Mouse (Mus musculus) midbrain, postnatal 0 days (tissue): Measurements from ENCODE around the gene Rbms1. TPM values are rescaled to one million over a fixed set of nuclear protein-coding genes. Genes with fewer than 3 reads are reported as not detected.

Experiments
- ATAC-seq: fragments of 200-750 bp; cut with Nextera tagmentation; 2 replicates; pipeline ENCODE4 v1.8.0; 2017; ENCODE audit warnings: moderate number of reproducible peaks, mild to moderate bottlenecking, moderate TSS enrichment, moderate library complexity; ENCODE audit not compliant: low FRiP score
- DNase-seq: peaks from one replicate; pipeline ENCODE4 v3.0.0-alpha.2; 2015; ENCODE audit warnings: low spot score
- H3K27ac ChIP-seq: fragments of 300-500 bp; sonication (generic); 2 replicates; pipeline ENCODE4 v1.5.1; 2014; ENCODE audit warnings: low read depth, mild to moderate bottlenecking, low read length, mixed read lengths
- H3K27me3 ChIP-seq: fragments of 300-500 bp; sonication (generic); 2 replicates; pipeline ENCODE4 v1.6.1; 2014; ENCODE audit warnings: low read length, control low read depth, mixed read lengths; ENCODE audit not compliant: insufficient read depth
- H3K36me3 ChIP-seq: fragments of 300-500 bp; sonication (generic); 2 replicates; pipeline ENCODE4 v1.6.1; 2014; ENCODE audit warnings: low read length, control low read depth, mixed read lengths; ENCODE audit not compliant: insufficient read depth
- H3K4me1 ChIP-seq: fragments of 300-500 bp; sonication (generic); 2 replicates; pipeline ENCODE4 v1.6.1; 2014; ENCODE audit warnings: mild to moderate bottlenecking, control low read depth, antibody characterized with exemption, low read length, mixed read lengths; ENCODE audit not compliant: insufficient read depth
- H3K4me2 ChIP-seq: fragments of 300-500 bp; sonication (generic); 2 replicates; pipeline ENCODE4 v1.6.1; 2014; ENCODE audit warnings: low read depth, mild to moderate bottlenecking, low read length, mixed read lengths; ENCODE audit not compliant: poor library complexity, severe bottlenecking
- H3K4me3 ChIP-seq: fragments of 300-500 bp; sonication (generic); 2 replicates; pipeline ENCODE4 v1.5.1; 2014; ENCODE audit warnings: low read depth, mild to moderate bottlenecking, low read length, moderate library complexity
- H3K9ac ChIP-seq: fragments of 300-500 bp; sonication (generic); replicated peaks from 2 replicates; pipeline ENCODE4 v1.6.1; 2014; ENCODE audit warnings: mild to moderate bottlenecking, low read length, moderate library complexity, mixed read lengths; ENCODE audit not compliant: poor library complexity, severe bottlenecking
- H3K9me3 ChIP-seq: fragments of 300-500 bp; sonication (generic); 2 replicates; pipeline ENCODE4 v1.6.1; 2016; ENCODE audit warnings: low read length, control low read depth
- CTCF ChIP-seq: IDR thresholded peaks from 2 replicates; pipeline ENCODE4 v1.5.1; 2016; ENCODE audit warnings: antibody characterized with exemption, mild to moderate bottlenecking
- WGBS: fragments of 180-500 bp; shearing (Covaris S2); extraction: QIAGEN DNeasy Blood & Tissue Kit; methylation state at CpG from one replicate; pipeline ENCODE4 v1.1.7; 2014; 5-methylcytosine and 5-hydroxymethylcytosine counted together
- polyA plus RNA-seq: library from polyadenylated mRNA; unstranded; fragments of >200 nt; fragmentation: Nextera tagmentation; extraction: Ambion mirVana; gene quantifications from 2 replicates; pipeline ENCODE4 v1.2.1, GENCODE M21; 2015
- total RNA-seq: library from RNA; depleted of rRNA; stranded (reverse); fragments of >200 nt; gene quantifications from 2 replicates; pipeline ENCODE4 v1.2.3, GENCODE M21; 2014; rRNA removed

Rbms1 gene
- total and polyA plus RNA-seq, 2 experiments from 2014 or later = 36.2 to 40.4 TPM

DNA sequence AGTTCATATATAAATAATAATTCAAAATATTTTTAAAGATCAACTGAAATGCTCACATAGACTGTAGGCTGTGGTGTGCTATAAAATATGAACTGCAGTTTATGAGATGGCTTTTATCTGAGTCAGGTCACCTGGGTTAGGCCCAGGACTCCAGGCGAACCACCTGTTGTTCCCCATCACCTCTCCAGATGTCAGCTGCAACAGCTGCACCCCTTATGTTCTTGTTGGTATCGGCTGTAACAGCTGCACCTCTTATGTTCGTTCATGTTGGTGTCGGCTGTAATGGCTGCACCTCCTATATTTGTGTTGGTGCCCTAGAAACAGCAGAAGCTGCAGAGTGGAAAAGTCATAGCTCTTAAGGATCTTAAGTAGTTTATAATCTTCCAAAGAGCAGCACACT, 252.7 kb downstream of the Rbms1 start:
- WGBS = 93% methylated on average over 4 of the region's 4 CpGs

DNA sequence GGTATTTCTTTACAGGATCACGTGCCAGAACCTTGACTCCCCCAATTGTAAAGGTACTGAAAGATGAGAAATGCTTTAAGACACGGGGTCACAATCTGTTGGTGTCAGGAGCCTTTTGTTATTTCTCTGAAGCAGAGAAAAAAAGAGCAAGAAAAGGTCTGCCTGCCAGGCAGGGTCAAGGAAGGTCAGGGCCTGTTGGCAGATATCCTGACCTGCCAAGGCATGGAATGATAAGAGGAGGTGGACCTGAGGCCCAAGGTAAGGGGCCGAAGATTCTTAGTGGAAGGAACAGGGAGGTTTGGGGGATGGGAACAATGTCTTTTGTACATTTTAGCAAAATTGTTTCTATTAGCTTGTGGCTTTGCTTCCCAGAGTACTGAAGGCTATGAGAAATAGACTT, 254.3 kb downstream of the Rbms1 start:
- no peak for DNase-seq
- Histone ChIP-seq H3K27me3 (no peaks in the 10 kb centered on the region), H3K9me3 (no peaks in the 10 kb centered on the region), H3K4me3 (no peak overlapping the region), H3K4me2 (no peak overlapping the region), H3K9ac (no peak overlapping the region), H3K4me1 (no peaks in the 10 kb centered on the region), H3K36me3 (no peaks in the 10 kb centered on the region), H3K27ac (no peak overlapping the region)
- 40% methylated on average over 3 of the region's 3 CpGs for WGBS
- ATAC-seq = no peak
- no peak for TF ChIP-seq CTCF

More for the DNA sequence above, 252.7 kb downstream of the Rbms1 start:
- no peak for ATAC-seq
- no peak overlapping the region for H3K27ac ChIP-seq
- H3K27me3 ChIP-seq = no peaks in the 10 kb centered on the region
- H3K9me3 ChIP-seq = no peaks in the 10 kb centered on the region
- H3K4me1 ChIP-seq = peaks cover 9% of the 10 kb centered on the region; the same call in 1 of the 2 replicates
- H3K36me3 ChIP-seq = no peaks in the 10 kb centered on the region
- no peak for TF ChIP-seq CTCF
- H3K4me3 ChIP-seq = no peak overlapping the region
- no peak for DNase-seq
- H3K9ac ChIP-seq = no peak overlapping the region
- no peak overlapping the region for H3K4me2 ChIP-seq

DNA sequence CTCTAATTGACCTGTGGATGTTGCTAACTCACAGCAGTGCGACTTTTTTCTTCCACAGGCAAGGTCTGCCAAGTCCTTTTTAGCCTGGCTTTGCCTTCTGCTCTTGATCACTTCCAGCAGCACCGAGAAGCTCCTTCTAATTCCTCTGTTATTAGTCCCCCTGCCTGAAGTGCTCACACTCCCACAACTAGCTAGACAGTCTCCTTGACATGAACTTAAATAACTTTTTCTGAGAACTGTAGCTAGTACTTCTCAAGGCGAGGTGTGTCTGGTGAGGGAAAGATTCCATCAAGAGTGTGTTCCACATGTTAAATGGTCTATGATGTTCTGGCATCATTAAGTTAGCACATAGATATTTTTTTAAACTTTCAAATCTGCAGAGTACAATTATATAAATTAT, 256.1 kb downstream of the Rbms1 start:
- H3K4me3 ChIP-seq = no peak overlapping the region
- no peaks in the 10 kb centered on the region for H3K4me1 ChIP-seq
- no peaks in the 10 kb centered on the region for H3K36me3 ChIP-seq
- H3K27ac ChIP-seq = no peak overlapping the region
- 90% methylated on average over 3 of the region's 3 CpGs for WGBS
- no peak for ATAC-seq
- no peak overlapping the region for H3K9ac ChIP-seq
- no peaks in the 10 kb centered on the region for H3K27me3 ChIP-seq
- no peak overlapping the region for H3K4me2 ChIP-seq
- no peak for TF ChIP-seq CTCF
- H3K9me3 ChIP-seq = no peaks in the 10 kb centered on the region
- DNase-seq = no peak

DNA sequence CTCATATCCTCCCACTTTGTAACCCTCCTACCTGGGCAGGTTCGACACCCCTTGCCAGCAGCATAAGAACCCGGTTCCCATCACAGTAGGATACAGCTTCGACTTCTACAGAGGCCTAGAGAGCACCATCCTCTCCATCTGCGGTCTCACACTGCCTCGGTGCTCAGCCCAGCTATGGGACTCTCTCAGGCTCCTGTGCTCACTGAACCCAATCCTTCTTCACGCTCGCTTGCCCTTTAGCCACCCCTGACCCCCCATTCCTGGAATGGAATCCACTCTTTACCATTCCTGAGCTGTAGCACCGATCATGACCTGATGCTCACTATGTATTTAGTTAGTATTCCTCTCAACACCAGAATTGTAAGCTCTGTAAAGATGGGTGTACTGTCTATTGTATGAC, 257.6 kb downstream of the Rbms1 start:
- H3K4me2 ChIP-seq = no peak overlapping the region
- ATAC-seq = no peak
- 91% methylated on average over 8 of the region's 8 CpGs for WGBS

DNA sequence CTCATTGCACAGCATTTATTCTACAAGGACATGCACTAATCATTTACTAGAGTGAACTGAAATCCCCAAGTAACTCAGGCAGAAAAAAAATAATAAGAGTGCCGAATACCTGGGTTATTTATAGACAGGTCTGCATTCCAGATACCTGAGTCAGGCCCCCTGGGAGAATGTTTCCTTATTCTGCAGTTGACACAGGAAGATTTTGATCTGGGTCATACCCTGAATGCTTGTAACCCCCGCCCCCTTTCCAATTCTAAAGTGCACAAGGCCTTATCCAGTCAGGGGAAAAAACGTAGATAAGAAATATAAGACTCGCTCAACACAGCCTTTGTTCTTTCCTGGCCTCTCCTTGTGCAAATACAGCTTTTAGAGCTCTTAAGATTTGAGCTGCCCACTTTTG, 259.7 kb downstream of the Rbms1 start:
- Histone ChIP-seq H3K4me2 (no peak overlapping the region), H3K4me1 (no peaks in the 10 kb centered on the region), H3K4me3 (no peak overlapping the region), H3K36me3 (no peaks in the 10 kb centered on the region), H3K9ac (no peak overlapping the region), H3K27ac (no peak overlapping the region), H3K27me3 (no peaks in the 10 kb centered on the region), H3K9me3 (no peaks in the 10 kb centered on the region)
- ATAC-seq = no peak
- TF ChIP-seq CTCF = no peak
- no peak for DNase-seq
- whole genome bisulfite sequencing = 72% methylated on average over 4 of the region's 4 CpGs

More for the DNA sequence above, 257.6 kb downstream of the Rbms1 start:
- Histone ChIP-seq H3K4me3 (no peak overlapping the region), H3K27me3 (no peaks in the 10 kb centered on the region), H3K4me1 (no peaks in the 10 kb centered on the region), H3K9ac (no peak overlapping the region), H3K27ac (no peak overlapping the region), H3K9me3 (no peaks in the 10 kb centered on the region), H3K36me3 (no peaks in the 10 kb centered on the region)
- DNase-seq = no peak
- no peak for TF ChIP-seq CTCF

DNA sequence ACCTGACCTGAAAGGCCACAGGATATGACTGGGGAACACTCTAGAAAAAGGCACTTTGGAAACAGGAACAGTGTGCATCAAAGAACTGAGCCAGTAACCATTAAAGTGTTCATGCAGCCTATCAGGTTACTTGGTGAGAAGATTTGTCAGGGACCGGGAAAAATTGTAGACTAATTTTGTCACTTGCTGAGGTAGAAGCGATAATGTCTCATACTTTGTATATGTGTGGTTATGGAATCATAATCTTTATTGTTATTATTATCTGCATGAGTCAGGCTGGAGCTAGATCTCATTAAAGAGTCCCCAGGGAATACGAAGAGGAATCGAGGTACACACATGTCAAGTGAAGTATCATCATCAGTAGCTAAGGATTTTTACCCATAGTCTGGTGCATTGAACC, 262.0 kb downstream of the Rbms1 start:
- no peak overlapping the region for H3K9ac ChIP-seq
- no peak for ATAC-seq
- H3K27me3 ChIP-seq = no peaks in the 10 kb centered on the region
- WGBS = 75% methylated on average over 4 of the region's 4 CpGs
- no peaks in the 10 kb centered on the region for H3K9me3 ChIP-seq
- no peak overlapping the region for H3K4me2 ChIP-seq
- H3K27ac ChIP-seq = no peak overlapping the region
- no peak for TF ChIP-seq CTCF
- no peaks in the 10 kb centered on the region for H3K36me3 ChIP-seq
- DNase-seq = no peak
- no peak overlapping the region for H3K4me3 ChIP-seq
- H3K4me1 ChIP-seq = no peaks in the 10 kb centered on the region

Other genes starting within 250 kb of the Rbms1 start
- 0.14 and 0.22 TPM in 2 replicates for gene Itgb6, start 240.5 kb downstream of the Rbms1 start, total RNA-seq
- 0.04 and 0.33 TPM in 2 replicates for gene Itgb6, start 240.5 kb downstream of the Rbms1 start, polyA plus RNA-seq